Mouse (Mus musculus) right cerebral cortex, adult 18-20 months (tissue): Measurements from ENCODE around the gene Slc9a9.

ENCODE experiments used
- DNase-seq: peaks from one replicate; pipeline ENCODE4 v3.0.0; 2022; ENCODE audit warnings: mixed read lengths

Gene Slc9a9

GRCm38 (mm10) chr9:95229147-95229546 is 559.4 kb downstream of the Slc9a9 start:
- no peak for DNase-seq

GRCm38 (mm10) chr9:95239900-95240299 is 570.2 kb downstream of the Slc9a9 start:
- no peak for DNase-seq

- DNase-seq = no peak
These were observed 573.0 kb downstream of the Slc9a9 start for GRCm38 (mm10) chr9:95242628-95243195.

GRCm38 (mm10) chr9:95254162-95254561 is 584.5 kb downstream of the Slc9a9 start:
- no peak for DNase-seq

GRCm38 (mm10) chr9:95255844-95256243 is 586.1 kb downstream of the Slc9a9 start:
- DNase-seq = no peak

- no peak for DNase-seq
These were observed 587.1 kb downstream of the Slc9a9 start for GRCm38 (mm10) chr9:95256680-95257316.

GRCm38 (mm10) chr9:95262851-95263250 is 593.1 kb downstream of the Slc9a9 start:
- no peak for DNase-seq

- no peak for DNase-seq
These were observed 594.3 kb downstream of the Slc9a9 start for GRCm38 (mm10) chr9:95263867-95264509.

- DNase-seq = no peak
These were observed 596.5 kb downstream of the Slc9a9 start for GRCm38 (mm10) chr9:95266179-95266578.

GRCm38 (mm10) chr9:95266924-95267323 is 597.2 kb downstream of the Slc9a9 start:
- no peak for DNase-seq

- DNase-seq = peak; percentile 16
These were observed 610.1 kb downstream of the Slc9a9 start for GRCm38 (mm10) chr9:95279590-95280344.
